Mouse (Mus musculus) c-Kit-negative CD71-positive TER-119-positive erythroid progenitor cells, embryonic 14.5 days (primary cell): Measurements from ENCODE around the gene Vamp2.

ENCODE experiments used
- DNase-seq: peaks from one replicate; pipeline ENCODE4 v3.0.0-alpha.2; 2013; ENCODE audit warnings: low read depth, low spot score

Gene Vamp2

DNA sequence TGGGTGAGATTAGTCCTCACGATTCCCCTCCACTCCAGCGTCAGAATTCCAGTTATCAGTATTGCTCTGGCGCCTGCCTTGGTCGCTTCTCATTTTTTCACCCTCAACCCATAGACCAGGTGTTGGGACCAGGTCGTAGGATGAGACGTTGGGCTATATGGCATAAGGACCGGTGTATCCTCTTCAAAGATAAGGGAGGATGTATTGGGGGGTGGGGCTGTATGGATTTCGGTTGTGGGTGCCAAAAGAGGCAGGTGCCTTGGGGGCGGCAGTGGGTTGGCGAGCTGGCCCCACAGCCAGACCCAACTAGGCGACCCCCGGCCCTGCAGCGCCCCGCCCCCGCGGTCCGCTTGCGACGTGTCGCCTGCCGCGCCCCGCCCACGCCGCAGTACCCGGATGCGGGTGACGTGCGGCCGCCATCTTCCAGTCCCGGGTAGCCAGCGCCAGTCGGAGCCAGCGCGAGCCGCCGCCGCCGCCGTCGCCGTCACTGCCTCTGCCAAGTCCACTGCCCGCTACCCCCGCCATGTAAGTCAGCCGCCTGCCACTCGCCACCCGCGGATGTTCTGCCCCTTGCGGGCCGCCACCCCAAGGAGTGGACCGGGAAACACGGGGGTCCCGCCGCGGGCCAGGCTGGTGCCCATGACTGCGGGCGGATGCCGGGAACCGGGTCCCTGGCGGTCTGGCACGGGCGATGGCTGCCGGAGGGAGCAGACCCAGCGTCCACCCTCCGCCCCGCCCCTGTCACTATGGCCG, at the start of gene Vamp2:
TSS of gene Vamp2 (plus strand) at position 388 of the 753 bp plus-strand sequence.
- DNase-seq, result peak; percentile 79

DNA sequence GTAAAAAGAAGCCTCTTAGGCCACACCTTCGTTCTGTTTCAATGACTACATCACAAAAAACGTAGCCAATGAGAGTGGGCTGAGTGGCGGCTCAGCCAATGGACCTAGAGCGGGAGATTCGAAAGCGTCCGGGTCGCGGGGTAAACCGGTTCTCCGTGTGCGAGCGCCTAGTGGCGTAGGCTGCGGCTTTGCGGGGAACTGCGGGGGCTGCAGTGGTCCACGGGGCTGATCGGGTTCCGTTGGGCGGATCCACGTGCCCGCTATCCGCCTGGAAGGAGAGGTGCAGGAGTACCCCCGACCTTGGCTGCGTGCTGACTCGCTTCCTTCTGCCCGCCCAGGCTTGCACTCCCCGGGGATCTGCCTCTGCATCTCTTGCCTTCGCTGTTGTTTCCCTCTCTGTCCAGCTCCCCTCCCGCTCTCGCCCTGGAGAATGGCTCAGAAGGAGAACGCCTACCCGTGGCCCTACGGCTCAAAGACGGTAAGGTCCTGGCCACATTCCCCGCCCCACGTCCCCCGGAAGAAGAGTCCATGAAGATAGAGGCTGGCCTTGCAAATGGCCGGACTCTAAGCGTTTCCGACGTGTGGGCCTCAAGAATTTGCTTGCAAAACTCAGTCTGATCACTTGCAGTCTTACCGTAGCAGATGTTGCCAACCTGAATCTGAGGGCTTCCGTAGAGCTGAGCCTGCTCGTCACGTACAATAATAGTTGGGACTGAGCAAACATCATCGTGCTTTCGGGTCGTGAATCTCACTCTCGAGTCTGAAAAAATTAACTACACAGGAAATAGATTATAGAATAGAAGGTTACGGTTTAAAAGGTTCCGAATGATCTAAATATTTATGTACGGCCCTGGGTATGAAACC, 42.5 kb upstream of the Vamp2 start, which contains the start of gene Aurkb:
TSS of gene Aurkb (plus strand) at position 117 of the 864 bp plus-strand sequence.
- peak; percentile 88 for DNase-seq

GRCm38 (mm10) chr11:69046395-69046774, 41.9 kb upstream of the Vamp2 start:
- no peak for DNase-seq

DNA sequence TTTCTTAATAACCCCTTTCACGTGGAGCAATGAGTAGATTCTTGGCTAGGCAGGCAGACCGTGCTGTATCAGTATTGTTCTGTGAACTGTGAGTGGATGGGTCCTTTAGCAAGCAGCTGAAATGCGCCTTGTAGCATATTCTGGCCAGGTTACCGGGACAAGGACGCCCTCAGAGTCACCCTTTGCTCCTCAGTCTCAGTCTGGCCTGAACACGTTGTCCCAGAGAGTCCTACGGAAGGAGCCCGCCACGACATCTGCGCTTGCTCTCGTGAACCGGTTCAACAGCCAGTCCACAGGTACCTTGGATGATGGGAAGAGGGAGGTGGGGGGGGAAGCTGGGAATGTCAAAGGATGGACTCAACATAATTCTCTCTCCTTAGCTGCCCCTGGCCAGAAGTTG, 40.7 kb upstream of the Vamp2 start:
- no peak for DNase-seq

- no peak for DNase-seq
Measured at GRCm38 (mm10) chr11:69048151-69048550, 40.1 kb upstream of the Vamp2 start.

DNA sequence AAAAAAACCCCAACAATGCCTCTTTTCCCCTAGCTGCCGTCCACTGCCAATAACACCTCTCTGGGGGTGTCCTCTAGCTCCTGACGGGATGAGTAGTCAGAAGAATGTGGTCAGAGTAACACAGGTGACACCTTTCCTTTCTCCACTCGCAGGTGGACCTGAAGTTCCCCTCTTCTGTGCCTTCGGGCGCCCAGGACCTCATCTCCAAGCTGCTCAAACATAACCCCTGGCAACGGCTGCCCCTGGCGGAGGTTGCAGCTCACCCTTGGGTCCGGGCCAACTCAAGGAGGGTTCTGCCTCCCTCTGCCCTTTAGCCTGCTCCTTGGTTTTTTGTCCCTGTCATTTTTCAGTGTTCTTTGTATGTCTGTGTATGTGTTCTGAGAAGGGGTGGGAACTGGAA, 37.5 kb upstream of the Vamp2 start:
- no peak for DNase-seq

DNA sequence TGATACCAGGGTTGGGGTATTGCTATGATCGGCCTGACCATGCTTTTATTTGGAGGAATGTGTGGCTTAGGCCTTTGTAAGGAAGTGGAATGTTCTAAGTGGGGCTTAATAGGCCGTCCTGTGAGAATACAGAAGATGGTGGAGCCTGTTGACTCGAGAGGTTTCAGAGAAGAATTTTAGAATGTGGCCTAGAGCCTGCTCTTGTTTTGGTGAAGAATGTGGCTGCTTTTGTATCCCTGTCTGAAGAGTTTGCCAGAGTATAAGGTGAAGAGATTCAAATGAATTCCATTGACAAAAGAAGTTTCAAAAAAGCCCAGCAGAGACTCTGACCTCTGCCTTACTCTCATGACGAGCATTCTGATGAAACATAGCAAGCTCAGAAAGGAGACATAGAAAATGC, 36.5 kb upstream of the Vamp2 start:
- DNase-seq, result no peak

DNA sequence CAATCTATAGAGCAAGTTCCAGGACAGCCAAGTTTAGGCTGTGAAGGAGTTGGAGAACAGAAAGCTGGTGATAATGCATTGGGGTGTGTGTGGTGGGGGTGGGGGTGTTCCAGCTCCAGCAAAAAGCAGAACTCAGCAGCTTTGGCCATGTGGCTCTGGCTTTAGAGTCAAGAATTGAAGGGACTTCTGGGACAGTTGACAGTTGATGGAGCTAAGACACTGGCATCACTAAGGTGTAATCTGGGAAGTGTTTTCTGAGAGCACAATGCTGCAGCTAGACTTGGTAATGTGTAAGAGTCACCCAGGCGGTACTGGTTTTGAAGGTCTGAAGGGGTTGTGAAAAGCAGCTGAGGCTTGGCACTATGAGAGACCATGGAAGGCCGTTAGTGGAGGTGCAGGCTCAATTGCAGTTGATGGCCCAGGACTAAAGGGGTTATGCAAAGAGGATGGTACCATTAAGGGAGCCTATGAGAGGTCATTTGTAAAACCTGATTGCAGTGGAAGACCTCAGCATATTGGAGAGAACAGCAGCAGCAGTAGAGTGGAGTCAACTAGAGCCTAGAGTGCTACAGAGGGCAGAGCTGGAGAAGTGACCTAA, 35.4 kb upstream of the Vamp2 start:
- no peak for DNase-seq

DNA sequence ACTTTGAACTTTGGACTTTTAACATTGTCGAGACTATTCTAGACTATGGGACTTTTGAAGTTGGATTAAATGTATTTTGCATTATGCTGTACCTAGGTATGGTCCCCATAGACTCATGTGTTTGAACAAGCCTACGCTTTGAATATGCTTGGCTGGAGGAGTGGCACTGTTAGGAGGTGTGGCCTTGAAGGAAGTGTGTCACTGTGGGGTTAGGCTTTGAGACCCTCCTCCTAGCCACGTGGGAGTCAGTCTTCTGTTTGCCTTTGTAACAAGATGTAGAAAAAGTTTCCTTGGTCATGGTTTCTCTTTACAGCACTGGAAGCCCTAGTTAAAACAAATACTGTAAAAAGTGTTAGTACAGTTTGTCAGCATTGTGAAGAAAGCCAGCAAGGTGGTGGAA, 34.4 kb upstream of the Vamp2 start:
- no peak for DNase-seq

DNA sequence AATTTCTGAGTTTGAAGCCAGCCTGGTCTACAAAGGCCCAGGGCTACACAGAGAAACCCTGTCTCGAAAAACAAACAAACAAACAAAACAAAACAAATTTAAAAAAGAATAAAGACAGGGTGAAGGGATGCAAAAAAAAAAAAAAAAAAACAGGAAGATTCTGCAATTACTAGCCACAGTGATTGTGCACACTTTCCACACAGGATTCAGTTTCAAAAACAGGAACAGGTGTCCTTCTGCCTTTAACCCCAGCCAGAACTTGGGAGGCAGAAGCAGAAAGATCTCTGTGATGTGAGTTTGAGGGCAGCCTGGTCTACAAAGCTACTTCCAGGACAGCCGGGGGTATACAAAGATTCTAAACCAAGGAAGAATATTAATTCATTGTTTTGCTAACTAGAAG, 30.0 kb upstream of the Vamp2 start:
- no peak for DNase-seq

- no peak for DNase-seq
Measured at GRCm38 (mm10) chr11:69058729-69059356, 29.4 kb upstream of the Vamp2 start.

- peak; percentile 90 for DNase-seq
Measured at GRCm38 (mm10) chr11:69059357-69059974, 28.8 kb upstream of the Vamp2 start, which contains the start of gene Borcs6. TSS of gene Borcs6 (plus strand) at chr11:69059717.

DNA sequence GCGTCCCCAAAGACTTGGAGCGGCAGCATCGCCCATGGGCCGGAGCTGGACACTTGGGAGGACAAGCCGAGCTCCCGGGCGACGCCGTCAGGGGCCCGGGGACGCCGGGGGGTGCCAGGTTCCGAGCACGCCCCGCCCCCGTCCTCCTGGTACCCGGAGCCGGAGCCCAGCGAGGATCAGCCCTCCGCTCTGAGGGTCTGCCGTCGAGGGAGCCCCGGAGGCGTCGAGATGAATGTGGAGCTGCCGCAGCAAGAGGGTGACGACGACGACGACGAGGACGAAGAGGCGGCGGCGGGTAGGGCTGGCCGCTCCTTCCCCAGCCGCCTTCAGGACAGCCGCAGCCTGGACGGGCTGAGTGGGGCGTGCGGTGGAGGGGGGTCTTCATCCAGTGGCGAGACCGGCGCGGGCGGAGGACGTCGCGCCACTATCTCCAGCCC, 28.3 kb upstream of the Vamp2 start:
- no peak for DNase-seq

DNA sequence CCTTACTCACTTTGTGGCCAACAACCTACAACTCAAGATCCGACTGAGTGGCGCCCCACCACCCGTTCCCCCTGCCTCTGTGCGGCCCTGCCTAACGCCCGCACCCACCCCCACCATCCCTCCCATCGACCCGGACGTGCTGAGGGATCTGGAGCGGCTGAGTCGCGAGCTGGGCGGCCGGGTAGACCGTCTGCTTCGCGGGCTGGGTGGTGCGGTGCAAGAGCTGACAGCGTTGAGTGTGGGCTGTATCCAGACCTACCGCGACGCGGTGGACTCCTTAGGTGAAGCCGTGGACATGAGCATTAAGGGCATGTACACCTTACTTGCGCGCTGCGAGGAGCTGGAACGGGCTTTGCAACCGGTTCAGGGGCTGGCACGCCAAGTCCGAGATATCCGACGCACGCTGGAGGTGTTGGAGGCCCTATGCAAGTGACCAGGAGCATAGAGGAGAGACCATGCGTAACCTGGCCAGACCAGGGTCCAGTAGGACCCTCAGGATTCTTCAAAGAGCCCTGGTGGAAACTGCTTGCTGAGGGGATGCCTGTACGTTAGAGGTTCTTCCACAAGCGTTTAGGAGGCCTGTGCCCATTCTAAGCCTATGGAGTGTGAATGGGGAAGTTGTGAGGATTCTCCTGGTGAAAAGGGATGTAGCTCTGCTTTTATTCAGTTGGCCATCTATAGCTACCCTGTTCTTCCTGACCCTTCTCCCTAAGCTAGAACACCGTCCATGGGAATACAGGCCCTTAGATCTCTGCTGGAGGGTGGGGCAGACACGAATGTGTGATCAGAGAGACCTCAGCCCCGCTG, 27.6 kb upstream of the Vamp2 start:
- DNase-seq, result no peak

GRCm38 (mm10) chr11:69061255-69061912, 26.9 kb upstream of the Vamp2 start:
- no peak for DNase-seq

- DNase-seq, result no peak
Measured at GRCm38 (mm10) chr11:69062194-69062760, 26.0 kb upstream of the Vamp2 start.

DNA sequence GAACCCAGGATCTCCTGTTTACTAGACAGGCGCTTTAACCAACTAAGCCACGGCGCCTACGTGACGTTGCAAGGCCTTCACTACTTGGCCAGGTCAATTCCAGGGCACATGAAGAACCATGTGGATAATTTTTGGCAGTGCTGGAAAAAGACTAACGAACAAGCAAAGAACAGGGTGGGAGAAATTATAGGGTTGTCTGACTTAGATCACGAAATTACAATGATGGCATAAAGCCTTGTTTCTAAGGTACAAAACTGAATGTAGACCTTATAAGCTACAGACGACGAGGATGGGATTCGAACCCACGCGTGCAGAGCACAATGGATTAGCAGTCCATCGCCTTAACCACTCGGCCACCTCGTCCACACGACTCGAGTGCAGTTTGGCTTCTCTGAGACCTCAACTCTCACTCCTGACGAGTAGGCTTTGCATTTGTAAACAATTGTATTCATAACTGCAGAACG, 25.5 kb upstream of the Vamp2 start:
- DNase-seq, result peak; percentile 87

GRCm38 (mm10) chr11:69063413-69064201, 24.7 kb upstream of the Vamp2 start:
- no peak for DNase-seq
